Mouse (Mus musculus): ENCODE measurements at regions not wholly inside any gene's neighbourhood (a gene's known extent, or its start where the extent isn't known, plus 50 kb on each side); places are given as distances from the start of the nearest gene placed in this dataset.

DNA sequence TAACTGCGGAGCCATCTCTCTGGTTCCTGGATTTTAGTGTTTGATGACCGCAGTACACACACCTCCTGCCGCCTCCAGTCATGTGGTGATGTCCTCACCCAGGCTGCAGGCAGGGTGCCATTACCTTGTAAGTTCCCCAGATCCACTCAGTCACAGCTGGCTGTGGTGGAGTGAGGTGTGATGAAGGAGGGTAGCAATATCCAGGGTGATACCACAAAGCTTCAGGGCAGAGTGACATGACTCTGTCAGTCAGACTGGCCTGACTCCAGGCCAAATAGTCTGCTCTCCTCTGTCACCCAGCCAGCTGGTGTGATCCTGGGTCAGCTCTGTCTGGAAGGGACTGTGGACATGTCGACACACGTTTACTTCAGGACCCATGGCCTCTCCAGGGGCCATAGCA, 183.7 kb downstream of the Utp6 start:
- 83% methylated on average over 5 of the region's 5 CpGs for WGBS
- H3K36me3 ChIP-seq (ENCODE audit: control insufficient read depth, insufficient read depth, low read length) = no peaks in the 10 kb centered on the region
- no peak overlapping the region for H3K9ac ChIP-seq (ENCODE audit: low read depth, low read length)
- ATAC-seq = no peak
- H3K27ac ChIP-seq (ENCODE audit: low read depth, low read length) = no peak overlapping the region
- peaks cover 3% of the 10 kb centered on the region; the same call in 1 of the 2 replicates for H3K4me1 ChIP-seq (ENCODE audit: control insufficient read depth, insufficient read depth, low read depth, low read length)
- no peak overlapping the region for H3K4me2 ChIP-seq (ENCODE audit: low read length)
- H3K4me3 ChIP-seq (ENCODE audit: low read length) = no peak overlapping the region
- no peaks in the 10 kb centered on the region for H3K27me3 ChIP-seq (replicated peaks; ENCODE audit: control insufficient read depth, insufficient read depth, low read length)
- no peaks in the 10 kb centered on the region for H3K9me3 ChIP-seq (ENCODE audit: control insufficient read depth, low read length)

GRCm38 (mm10) chr11:79777988-79778387, 184.2 kb downstream of the Utp6 start:
- no peaks in the 10 kb centered on the region for H3K36me3 ChIP-seq (ENCODE audit: control insufficient read depth, insufficient read depth, low read length)
- WGBS = 44% methylated on average over 2 of the region's 2 CpGs
- ATAC-seq = no peak

GRCm38 (mm10) chr11:79776577-79776976, 185.6 kb downstream of the Rab11fip4 start:
- Histone ChIP-seq H3K9me3 (ENCODE audit: control insufficient read depth, low read length) (no peaks in the 10 kb centered on the region), H3K27ac (ENCODE audit: low read depth, low read length) (no peak overlapping the region), H3K36me3 (ENCODE audit: control insufficient read depth, insufficient read depth, low read length) (no peaks in the 10 kb centered on the region), H3K27me3 (replicated peaks; ENCODE audit: control insufficient read depth, insufficient read depth, low read length) (no peaks in the 10 kb centered on the region), H3K9ac (ENCODE audit: low read depth, low read length) (no peak overlapping the region), H3K4me3 (ENCODE audit: low read length) (no peak overlapping the region), H3K4me2 (ENCODE audit: low read length) (no peak overlapping the region), H3K4me1 (ENCODE audit: control insufficient read depth, insufficient read depth, low read depth, low read length) (peaks cover 3% of the 10 kb centered on the region; the same call in 1 of the 2 replicates)
- 32% methylated on average over 6 of the region's 6 CpGs for WGBS
- ATAC-seq = no peak

More at GRCm38 (mm10) chr11:79777988-79778387, 184.2 kb downstream of the Utp6 start:
- no peaks in the 10 kb centered on the region for H3K9me3 ChIP-seq (ENCODE audit: control insufficient read depth, low read length)
- no peak overlapping the region for H3K27ac ChIP-seq (ENCODE audit: low read depth, low read length)
- no peak overlapping the region for H3K4me3 ChIP-seq (ENCODE audit: low read length)
- H3K27me3 ChIP-seq (replicated peaks; ENCODE audit: control insufficient read depth, insufficient read depth, low read length) = no peaks in the 10 kb centered on the region
- H3K9ac ChIP-seq (ENCODE audit: low read depth, low read length) = no peak overlapping the region
- no peak overlapping the region for H3K4me2 ChIP-seq (ENCODE audit: low read length)
- H3K4me1 ChIP-seq (ENCODE audit: control insufficient read depth, insufficient read depth, low read depth, low read length) = peaks cover 3% of the 10 kb centered on the region; the same call in 1 of the 2 replicates

GRCm38 (mm10) chr11:79773755-79774154, 182.7 kb downstream of the Rab11fip4 start:
- 86% methylated on average over 1 of the region's 1 CpGs for WGBS
- ATAC-seq = no peak
- Histone ChIP-seq H3K9ac (ENCODE audit: low read depth, low read length) (no peak overlapping the region), H3K4me1 (ENCODE audit: control insufficient read depth, insufficient read depth, low read depth, low read length) (peaks cover 1% of the 10 kb centered on the region; the same call in 1 of the 2 replicates), H3K36me3 (ENCODE audit: control insufficient read depth, insufficient read depth, low read length) (no peaks in the 10 kb centered on the region), H3K27me3 (replicated peaks; ENCODE audit: control insufficient read depth, insufficient read depth, low read length) (no peaks in the 10 kb centered on the region), H3K4me3 (ENCODE audit: low read length) (no peak overlapping the region), H3K4me2 (ENCODE audit: low read length) (no peak overlapping the region), H3K9me3 (ENCODE audit: control insufficient read depth, low read length) (no peaks in the 10 kb centered on the region), H3K27ac (ENCODE audit: low read depth, low read length) (no peak overlapping the region)

DNA sequence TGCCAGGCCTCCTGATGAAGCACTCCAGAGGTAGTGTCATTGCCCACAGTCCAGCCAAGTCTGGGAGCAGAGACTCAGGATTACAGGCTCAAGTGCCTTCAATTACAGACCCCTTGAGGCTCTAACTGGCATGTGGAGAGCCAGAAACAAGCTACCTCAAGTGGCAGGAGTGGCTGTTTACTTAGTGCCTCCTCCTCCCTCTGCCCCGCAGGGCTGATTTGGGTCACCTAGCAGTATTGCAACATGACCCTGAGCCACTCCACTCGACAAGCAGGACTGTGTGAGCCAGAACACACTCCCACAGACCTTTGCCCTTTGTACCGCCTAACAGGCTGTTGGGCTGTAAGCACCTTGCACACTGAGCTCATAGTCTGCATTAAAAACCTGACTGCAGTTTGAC, 180.4 kb downstream of the Rab11fip4 start:
- Histone ChIP-seq H3K4me3 (ENCODE audit: low read length) (no peak overlapping the region), H3K4me1 (ENCODE audit: control insufficient read depth, insufficient read depth, low read depth, low read length) (no peaks in the 10 kb centered on the region), H3K9ac (ENCODE audit: low read depth, low read length) (no peak overlapping the region), H3K27ac (ENCODE audit: low read depth, low read length) (no peak overlapping the region), H3K36me3 (ENCODE audit: control insufficient read depth, insufficient read depth, low read length) (no peaks in the 10 kb centered on the region), H3K4me2 (ENCODE audit: low read length) (no peak overlapping the region), H3K9me3 (ENCODE audit: control insufficient read depth, low read length) (no peaks in the 10 kb centered on the region), H3K27me3 (replicated peaks; ENCODE audit: control insufficient read depth, insufficient read depth, low read length) (no peaks in the 10 kb centered on the region)
- no peak for ATAC-seq
- WGBS = 64% methylated on average over 3 of the region's 3 CpGs

GRCm38 (mm10) chr11:79767111-79767510, 176.1 kb downstream of the Rab11fip4 start:
- Histone ChIP-seq H3K4me2 (ENCODE audit: low read length) (no peak overlapping the region), H3K9me3 (ENCODE audit: control insufficient read depth, low read length) (no peaks in the 10 kb centered on the region), H3K4me1 (ENCODE audit: control insufficient read depth, insufficient read depth, low read depth, low read length) (no peaks in the 10 kb centered on the region), H3K27me3 (replicated peaks; ENCODE audit: control insufficient read depth, insufficient read depth, low read length) (no peaks in the 10 kb centered on the region), H3K27ac (ENCODE audit: low read depth, low read length) (no peak overlapping the region), H3K4me3 (ENCODE audit: low read length) (no peak overlapping the region), H3K36me3 (ENCODE audit: control insufficient read depth, insufficient read depth, low read length) (no peaks in the 10 kb centered on the region), H3K9ac (ENCODE audit: low read depth, low read length) (no peak overlapping the region)
- no peak for ATAC-seq
- 96% methylated on average over 5 of the region's 5 CpGs for WGBS

- H3K4me2 ChIP-seq (ENCODE audit: low read length) = no peak overlapping the region
- H3K4me1 ChIP-seq (ENCODE audit: control insufficient read depth, insufficient read depth, low read depth, low read length) = no peaks in the 10 kb centered on the region
- WGBS = 96% methylated on average over 2 of the region's 2 CpGs
- ATAC-seq = no peak
- no peak overlapping the region for H3K9ac ChIP-seq (ENCODE audit: low read depth, low read length)
- no peaks in the 10 kb centered on the region for H3K9me3 ChIP-seq (ENCODE audit: control insufficient read depth, low read length)
- H3K4me3 ChIP-seq (ENCODE audit: low read length) = no peak overlapping the region
- no peaks in the 10 kb centered on the region for H3K36me3 ChIP-seq (ENCODE audit: control insufficient read depth, insufficient read depth, low read length)
- H3K27ac ChIP-seq (ENCODE audit: low read depth, low read length) = no peak overlapping the region
- no peaks in the 10 kb centered on the region for H3K27me3 ChIP-seq (replicated peaks; ENCODE audit: control insufficient read depth, insufficient read depth, low read length)
Measured at GRCm38 (mm10) chr11:79766036-79766435, 175.0 kb downstream of the Rab11fip4 start.

GRCm38 (mm10) chr11:79765396-79765795, 174.4 kb downstream of the Rab11fip4 start:
- H3K36me3 ChIP-seq (ENCODE audit: control insufficient read depth, insufficient read depth, low read length) = no peaks in the 10 kb centered on the region
- H3K9ac ChIP-seq (ENCODE audit: low read depth, low read length) = no peak overlapping the region
- H3K27me3 ChIP-seq (replicated peaks; ENCODE audit: control insufficient read depth, insufficient read depth, low read length) = no peaks in the 10 kb centered on the region
- no peak overlapping the region for H3K27ac ChIP-seq (ENCODE audit: low read depth, low read length)
- no peak overlapping the region for H3K4me3 ChIP-seq (ENCODE audit: low read length)
- 38% methylated on average over 2 of the region's 2 CpGs for WGBS
- no peaks in the 10 kb centered on the region for H3K9me3 ChIP-seq (ENCODE audit: control insufficient read depth, low read length)
- ATAC-seq = no peak
- no peaks in the 10 kb centered on the region for H3K4me1 ChIP-seq (ENCODE audit: control insufficient read depth, insufficient read depth, low read depth, low read length)
- no peak overlapping the region for H3K4me2 ChIP-seq (ENCODE audit: low read length)

GRCm38 (mm10) chr11:79764026-79764425, 173.0 kb downstream of the Rab11fip4 start:
- H3K36me3 ChIP-seq (ENCODE audit: control insufficient read depth, insufficient read depth, low read length) = no peaks in the 10 kb centered on the region
- H3K27ac ChIP-seq (ENCODE audit: low read depth, low read length) = no peak overlapping the region
- no peaks in the 10 kb centered on the region for H3K4me1 ChIP-seq (ENCODE audit: control insufficient read depth, insufficient read depth, low read depth, low read length)
- no peak overlapping the region for H3K9ac ChIP-seq (ENCODE audit: low read depth, low read length)
- H3K9me3 ChIP-seq (ENCODE audit: control insufficient read depth, low read length) = no peaks in the 10 kb centered on the region
- H3K4me2 ChIP-seq (ENCODE audit: low read length) = no peak overlapping the region
- H3K27me3 ChIP-seq (replicated peaks; ENCODE audit: control insufficient read depth, insufficient read depth, low read length) = no peaks in the 10 kb centered on the region
- WGBS = 92% methylated on average over 6 of the region's 6 CpGs
- no peak for ATAC-seq
- no peak overlapping the region for H3K4me3 ChIP-seq (ENCODE audit: low read length)

GRCm38 (mm10) chr11:79762654-79763053, 171.6 kb downstream of the Rab11fip4 start:
- H3K4me3 ChIP-seq (ENCODE audit: low read length) = no peak overlapping the region
- no peaks in the 10 kb centered on the region for H3K27me3 ChIP-seq (replicated peaks; ENCODE audit: control insufficient read depth, insufficient read depth, low read length)
- H3K36me3 ChIP-seq (ENCODE audit: control insufficient read depth, insufficient read depth, low read length) = no peaks in the 10 kb centered on the region
- H3K9ac ChIP-seq (ENCODE audit: low read depth, low read length) = no peak overlapping the region
- 97% methylated on average over 2 of the region's 2 CpGs for WGBS
- no peaks in the 10 kb centered on the region for H3K4me1 ChIP-seq (ENCODE audit: control insufficient read depth, insufficient read depth, low read depth, low read length)
- H3K4me2 ChIP-seq (ENCODE audit: low read length) = no peak overlapping the region
- H3K9me3 ChIP-seq (ENCODE audit: control insufficient read depth, low read length) = no peaks in the 10 kb centered on the region
- no peak overlapping the region for H3K27ac ChIP-seq (ENCODE audit: low read depth, low read length)
- no peak for ATAC-seq

All from hindbrain, embryonic 16.5 days (tissue).